Mouse (Mus musculus): Measurements from ENCODE around the gene Col4a5. TPM values are rescaled to one million over a fixed set of nuclear protein-coding genes. Genes with fewer than 3 reads are reported as not detected.

The Col4a5 gene
- total RNA-seq, 2 experiments from 2014 or later = not detected

Other genes starting within 250 kb of the Col4a5 start
- not detected in 2 replicates for gene Col4a6, start 1.3 kb upstream of the Col4a5 start, total RNA-seq (2015)
- not detected in 2 replicates for gene Col4a6, start 1.3 kb upstream of the Col4a5 start, total RNA-seq (2017)
- not detected in 2 replicates for gene Irs4, start 249.9 kb downstream of the Col4a5 start, total RNA-seq (2015)
- not detected in 2 replicates for gene Irs4, start 249.9 kb downstream of the Col4a5 start, total RNA-seq (2017)